Mouse (Mus musculus): ENCODE measurements around the gene Skp1a.

DNA sequence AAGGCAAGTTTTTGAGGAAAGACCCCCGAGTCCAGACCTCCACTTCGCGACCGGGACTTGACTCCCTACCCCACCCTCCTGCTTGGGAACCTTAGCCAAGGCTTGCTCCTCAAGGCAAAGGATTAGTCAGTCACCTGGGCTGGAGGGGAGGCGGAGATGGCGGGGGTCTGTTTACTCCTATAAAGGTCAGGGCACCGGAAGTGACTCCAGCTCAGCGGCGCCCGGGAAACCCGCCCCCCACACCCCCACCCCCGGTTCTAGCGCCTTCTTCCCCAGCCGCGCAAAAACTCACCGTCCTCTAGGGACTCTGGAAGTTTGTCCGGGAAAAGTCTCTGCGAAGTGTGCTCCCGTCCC is 50.6 kb downstream of the Skp1a start:
- TF ChIP-seq CTCF (IDR thresholded peaks at IDR 0.05; ENCODE audit: extremely low read depth, insufficient read depth, low read length) (no peak), POLR2A (IDR thresholded peaks at IDR 0.05; ENCODE audit: extremely low read depth, insufficient read depth, low read length) (no peak)
